Mouse (Mus musculus): ENCODE results near the gene Rhoq.

DNA sequence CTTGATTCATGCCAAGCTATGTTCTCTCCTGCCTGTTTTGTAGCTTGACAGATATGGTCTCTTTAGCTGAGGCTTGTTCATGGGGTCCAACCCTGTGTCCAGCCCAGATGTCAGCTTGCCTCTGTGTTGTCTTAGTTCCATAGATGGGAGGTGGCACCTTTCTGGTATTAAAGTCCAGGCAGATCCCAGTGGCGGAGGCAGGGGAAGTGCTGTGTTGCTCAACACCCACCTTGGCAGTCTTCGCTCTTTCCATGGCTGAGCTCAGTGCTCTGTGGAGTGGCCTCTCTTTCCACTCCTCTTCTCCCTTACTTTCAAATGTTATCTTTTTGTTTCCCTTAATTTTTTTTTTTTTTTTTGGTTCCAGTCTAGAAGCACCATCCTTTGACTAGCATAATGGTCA is 10.2 kb downstream of the Rhoq start:
- TF ChIP-seq CTCF (IDR thresholded peaks at IDR 0.05; ENCODE audit: extremely low read depth, insufficient read depth, low read length) (no peak), POLR2A (IDR thresholded peaks at IDR 0.05; ENCODE audit: extremely low read depth, insufficient read depth, low read length) (no peak)

All from cortical plate, adult 2 months (tissue).